Mouse (Mus musculus): ENCODE measurements around the gene Nub1.

DNA sequence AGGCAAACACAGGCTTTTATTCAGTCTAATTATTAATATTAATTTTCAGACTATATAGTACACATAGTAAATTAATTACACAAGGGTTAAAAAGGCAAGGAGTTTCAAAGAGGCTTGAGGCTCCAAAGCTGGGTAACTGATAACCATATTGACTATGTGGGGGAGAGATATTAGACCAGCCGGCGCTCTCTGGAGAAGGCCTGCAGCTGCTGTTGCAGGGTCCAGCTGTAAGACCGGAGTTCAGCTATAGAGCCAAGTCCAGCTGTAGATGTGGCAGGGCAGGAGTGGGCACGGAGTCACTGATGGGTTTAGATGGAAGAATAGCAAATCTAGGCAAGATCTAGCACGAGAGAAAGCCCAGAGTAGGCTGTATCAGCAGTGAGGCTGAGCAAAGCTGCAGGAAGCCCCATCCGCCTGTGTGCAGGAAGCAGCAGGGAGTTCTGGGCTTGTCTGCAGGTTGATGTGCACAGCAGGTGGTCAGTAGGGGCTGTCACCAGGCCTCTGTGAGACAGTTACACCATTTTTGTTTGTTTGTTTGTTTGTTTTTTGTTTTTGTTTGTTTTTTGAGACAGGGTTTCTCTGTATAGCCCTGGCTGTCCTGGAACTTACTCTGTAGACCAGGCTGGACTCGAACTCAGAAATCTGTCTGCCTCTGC, 48.6 kb downstream of the Nub1 start:
- no peak for TF ChIP-seq POLR2A (IDR thresholded peaks at IDR 0.05; ENCODE audit: insufficient read depth, low read length)
- no peak for TF ChIP-seq CTCF (IDR thresholded peaks at IDR 0.05; ENCODE audit: low read depth, low read length)
